Comparison of ENCODE assay signal across 7 mouse cellular contexts in the genomic region with DNA sequence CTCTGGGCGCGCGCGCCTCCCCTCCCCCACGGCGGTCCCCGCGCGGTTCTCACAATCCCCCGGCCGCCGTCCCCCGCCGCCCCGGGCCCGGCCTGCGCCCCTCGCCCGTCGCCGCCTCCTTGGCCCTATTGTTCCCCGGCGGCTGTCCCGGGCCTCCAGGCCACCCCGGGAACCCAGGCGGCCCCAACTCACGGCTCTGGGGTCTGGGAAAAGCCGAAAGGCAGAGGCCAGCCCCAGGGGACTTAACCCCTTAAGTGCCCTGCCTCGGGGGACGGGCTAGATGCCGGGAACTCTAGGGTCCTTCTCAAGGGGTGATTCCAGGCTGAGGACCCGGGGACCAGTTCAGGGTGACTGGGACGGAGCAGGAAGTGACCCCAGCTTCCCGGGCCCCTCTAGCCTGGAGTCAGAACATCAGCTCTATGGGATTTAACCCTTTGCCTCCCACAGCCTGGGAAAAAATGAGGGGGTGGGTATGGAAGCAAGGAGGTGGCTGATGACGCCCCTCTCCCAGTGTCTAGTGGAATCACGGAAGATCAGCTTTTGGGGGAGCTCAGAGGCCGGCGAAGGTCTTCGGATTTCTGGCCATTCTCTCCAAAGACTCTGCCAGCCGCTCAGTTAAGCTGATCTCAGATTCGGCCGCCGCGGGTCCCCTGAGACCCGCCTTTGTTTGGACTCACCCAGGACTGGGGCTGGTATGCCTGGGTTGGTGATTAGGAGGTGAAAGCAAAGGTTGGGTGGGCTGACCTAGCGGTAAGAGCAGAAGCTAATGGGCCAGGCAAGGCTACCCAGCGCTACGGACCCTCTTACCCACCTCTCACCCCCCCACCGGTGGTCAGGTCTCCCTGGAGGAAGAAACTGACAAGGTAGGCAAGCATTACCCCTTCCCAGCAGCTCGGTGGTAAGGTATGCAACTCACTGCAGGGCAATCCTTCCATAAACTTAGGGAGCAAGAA. TPM values are rescaled to one million over a fixed set of nuclear protein-coding genes. Genes with fewer than 3 reads are reported as not detected.
DNase-seq lines count a peak whose midpoint lies in the region; ATAC-seq lines count a peak whose summit lies in the region.

A gene (minus strand): TSS at position 907 of the 953 bp plus-strand sequence.

- no peaks in the 10 kb centered on the region for H3K27me3 ChIP-seq in intestine, embryonic 15.5 days (replicated peaks)

- peak within 1 kb of the TSS; percentile 84 for H3K27ac ChIP-seq in intestine, embryonic 15.5 days

- peak within 1 kb of the TSS; percentile 98 for H3K4me3 ChIP-seq in intestine, embryonic 15.5 days (replicated peaks)

- H3K36me3 ChIP-seq in intestine, embryonic 15.5 days, result peaks cover 28% of the 10 kb centered on the region

- H3K4me2 ChIP-seq in intestine, embryonic 15.5 days (replicated peaks), result peak within 1 kb of the TSS; percentile 79

- peak; percentile 82 for DNase-seq in adrenal gland, adult 2 months
- DNase-seq in embryo, embryonic 10 days (ENCODE audit: low spot score), result peak; percentile 86
- peak; percentile 60 to 71 for DNase-seq in gastrocnemius, postnatal 36 days
- peak; percentile 82 to 88 for DNase-seq in left cerebral cortex, postnatal 14 days (ENCODE audit: low spot score in 2 of 2)
- DNase-seq in right cerebral cortex, postnatal 36 days (ENCODE audit: low spot score in 2 of 2), result peak; percentile 60 to 63

- H3K9me3 ChIP-seq in intestine, embryonic 15.5 days, result no peaks in the 10 kb centered on the region

- H3K4me1 ChIP-seq in intestine, embryonic 15.5 days (replicated peaks), result peaks cover 10% of the 10 kb centered on the region

- intact Hi-C loops in gastrocnemius, postnatal 36 days (cut with DNase I), result loop anchor here (1.0 kb wide), 1 partner anchor 22 kb away; no protein-coding TSS in a partner anchor
- intact Hi-C loops in left cerebral cortex, postnatal 14 days (cut with DNase I), result no loop called here

- H3K9ac ChIP-seq in intestine, embryonic 15.5 days, result peak within 1 kb of the TSS; percentile 94

- ATAC-seq in intestine, embryonic 15.5 days, result peak; percentile 90
- ATAC-seq in megakaryocyte-erythroid progenitor cell, adult 5-6 weeks (replicated peaks; ENCODE audit: low FRiP score, low TSS enrichment, poor library complexity, severe bottlenecking), result peak; percentile 32

- 1% methylated on average over 49 of the region's 50 CpGs for WGBS in intestine, embryonic 15.5 days

RNA-seq across cellular contexts. Expression of the gene that starts here (rescaled TPM):
- 10 to 100 TPM; 16.3 to 21.2 TPM for total RNA-seq in adrenal gland, adult 2 months (2021)
- 14.0 and 15.5 TPM in 2 replicates for polyA plus RNA-seq in adrenal gland, adult 2 months (2012; rRNA removed)
- 10 to 100 TPM in 1 of 2 experiments, 1 to 10 TPM in 1; 6.1 to 10.4 TPM for total RNA-seq in gastrocnemius, postnatal 36 days (2021)
- 8.8 and 9.4 TPM in 2 replicates for polyA plus RNA-seq in intestine, embryonic 15.5 days (2015; fragmentation: Nextera tagmentation; extraction: Ambion mirVana)
- total RNA-seq in left cerebral cortex, postnatal 14 days (2021), result 10 to 100 TPM; 24.1 to 25.7 TPM
- total RNA-seq in megakaryocyte-erythroid progenitor cell, adult 5-6 weeks (2014; fragmentation: Nextera tagmentation), result 7.2 and 7.8 TPM in 2 replicates
- total RNA-seq in megakaryocyte-erythroid progenitor cell, adult 5-6 weeks (2017), result 3.4 and 9.1 TPM in 2 replicates

Comparison
In these comparisons a context has a peak if more than half of its experiments do, and no peak if none do; other contexts are left out.
1. Peak in every context shown above with its lines: DNase-seq, ATAC-seq, H3K4me3 ChIP-seq and H3K27ac ChIP-seq.